Mouse (Mus musculus): ENCODE results near the gene Cpd.

Cpd gene

DNA sequence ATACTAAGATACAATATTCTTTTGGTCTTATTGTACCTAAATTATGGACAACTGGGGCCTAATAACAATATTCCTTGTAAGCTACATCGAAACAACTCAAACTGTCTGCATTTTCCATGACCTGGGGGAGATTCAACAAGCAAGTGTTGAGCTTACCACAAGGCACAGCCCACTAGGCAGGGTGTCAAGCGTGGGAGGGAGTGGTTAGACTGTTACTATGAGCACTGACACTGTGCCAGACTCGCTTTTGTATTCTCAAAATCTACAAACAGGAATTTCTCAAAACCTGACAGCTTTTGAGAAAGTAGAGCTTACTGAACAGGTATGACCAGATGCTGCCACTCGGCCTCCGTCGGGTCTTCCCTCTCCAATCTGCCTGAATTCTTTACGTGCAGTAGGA lies 55.5 kb downstream of the Cpd start:
- WGBS, result 78% methylated on average over 7 of the region's 7 CpGs

DNA sequence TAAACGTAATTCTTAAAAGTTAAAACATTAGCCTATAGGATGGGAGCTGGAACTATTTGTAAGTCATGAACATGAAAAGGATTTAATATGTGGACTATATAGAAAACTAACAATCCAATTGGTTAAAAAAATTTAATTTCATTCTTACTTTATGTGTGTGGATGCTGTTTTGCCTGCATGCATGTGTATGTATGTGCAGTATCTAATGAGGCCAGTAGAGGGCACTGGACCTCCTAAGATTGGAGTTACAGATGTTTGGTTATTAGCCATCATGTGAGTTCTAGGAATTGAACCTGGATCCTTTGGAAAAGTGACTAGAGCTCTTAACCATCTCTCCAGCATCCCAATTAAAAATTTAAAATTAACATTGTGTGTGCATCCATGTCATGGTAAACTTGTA lies 57.6 kb downstream of the Cpd start:
- WGBS, result 73% methylated on average over 1 of the region's 1 CpGs

DNA sequence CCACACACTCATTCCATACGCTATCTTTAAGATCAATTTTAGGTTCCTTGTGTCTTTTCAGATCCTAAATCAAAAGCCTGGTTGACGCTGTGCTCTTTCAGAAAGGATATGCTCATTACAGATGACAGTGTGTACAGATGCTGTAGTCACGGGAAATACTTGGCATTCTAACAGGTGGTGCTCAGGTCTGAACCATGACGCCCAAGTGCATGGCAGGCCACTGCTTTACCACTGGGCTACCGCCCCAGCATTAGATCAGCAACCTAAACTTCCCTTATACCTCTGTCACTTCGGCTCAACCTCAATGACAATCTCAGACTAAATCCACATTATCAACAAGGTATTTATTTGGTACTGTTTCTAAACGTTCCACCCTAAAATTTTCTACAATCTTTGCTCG lies 71.3 kb downstream of the Cpd start:
- 81% methylated on average over 8 of the region's 8 CpGs for WGBS

DNA sequence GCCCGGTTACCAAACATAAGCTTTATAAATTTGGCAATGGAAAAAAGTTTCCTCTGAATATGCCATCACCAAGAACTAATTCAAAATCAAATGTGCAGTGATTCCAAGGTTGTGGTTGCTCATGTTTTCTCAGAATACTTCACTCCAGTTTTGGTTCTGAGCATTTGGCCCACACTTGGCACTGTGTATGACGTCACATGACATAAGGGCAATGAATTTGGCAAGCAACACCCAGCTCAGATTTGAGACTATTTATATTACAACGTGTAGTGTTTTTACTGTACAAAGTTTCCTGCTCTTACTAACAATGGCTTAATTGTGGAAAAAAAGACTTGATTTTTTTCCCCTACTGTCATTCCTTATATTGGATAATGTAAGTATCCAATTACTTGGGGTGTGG lies 73.0 kb downstream of the Cpd start:
- WGBS, result 26% methylated on average over 3 of the region's 3 CpGs

DNA sequence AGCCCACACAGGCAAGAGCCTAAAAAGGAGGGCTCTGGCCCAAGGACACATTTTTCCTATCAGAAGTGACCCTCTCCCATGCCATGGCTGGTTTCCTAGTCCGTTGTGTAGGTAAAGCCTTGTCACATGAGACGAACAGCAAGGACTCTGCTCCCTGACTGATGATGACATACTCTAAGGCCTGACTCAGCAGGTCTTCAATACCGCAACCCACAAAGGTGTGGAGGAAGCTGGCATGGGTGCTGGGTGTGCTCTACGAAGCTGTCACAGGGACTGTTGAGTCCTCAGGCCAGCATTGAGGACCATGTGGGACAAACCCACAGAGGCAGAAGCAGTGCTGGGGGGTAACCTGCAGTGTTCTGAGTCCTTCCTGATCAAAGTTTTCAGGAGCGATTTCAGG lies 76.3 kb downstream of the Cpd start:
- WGBS, result 91% methylated on average over 5 of the region's 5 CpGs

DNA sequence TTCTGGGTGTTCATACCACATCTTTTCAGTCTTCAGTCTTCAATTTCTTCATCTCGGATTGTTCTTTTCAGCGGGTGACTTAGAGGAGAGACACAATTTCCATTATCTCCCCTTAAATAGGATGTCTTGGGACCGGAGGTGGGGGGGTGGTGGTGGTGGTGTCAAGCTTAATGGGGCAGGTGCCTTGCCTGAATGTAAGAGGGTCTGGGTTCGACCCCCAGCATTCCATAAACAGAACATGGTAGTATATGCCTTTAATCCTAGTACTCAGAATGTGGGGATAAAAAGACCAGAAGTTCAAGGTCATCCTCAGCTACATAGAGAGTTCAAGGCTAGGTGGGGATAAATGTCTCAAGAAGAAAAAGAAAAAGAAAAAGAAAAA lies 83.1 kb downstream of the Cpd start:
- 12% methylated on average over 4 of the region's 4 CpGs for WGBS

DNA sequence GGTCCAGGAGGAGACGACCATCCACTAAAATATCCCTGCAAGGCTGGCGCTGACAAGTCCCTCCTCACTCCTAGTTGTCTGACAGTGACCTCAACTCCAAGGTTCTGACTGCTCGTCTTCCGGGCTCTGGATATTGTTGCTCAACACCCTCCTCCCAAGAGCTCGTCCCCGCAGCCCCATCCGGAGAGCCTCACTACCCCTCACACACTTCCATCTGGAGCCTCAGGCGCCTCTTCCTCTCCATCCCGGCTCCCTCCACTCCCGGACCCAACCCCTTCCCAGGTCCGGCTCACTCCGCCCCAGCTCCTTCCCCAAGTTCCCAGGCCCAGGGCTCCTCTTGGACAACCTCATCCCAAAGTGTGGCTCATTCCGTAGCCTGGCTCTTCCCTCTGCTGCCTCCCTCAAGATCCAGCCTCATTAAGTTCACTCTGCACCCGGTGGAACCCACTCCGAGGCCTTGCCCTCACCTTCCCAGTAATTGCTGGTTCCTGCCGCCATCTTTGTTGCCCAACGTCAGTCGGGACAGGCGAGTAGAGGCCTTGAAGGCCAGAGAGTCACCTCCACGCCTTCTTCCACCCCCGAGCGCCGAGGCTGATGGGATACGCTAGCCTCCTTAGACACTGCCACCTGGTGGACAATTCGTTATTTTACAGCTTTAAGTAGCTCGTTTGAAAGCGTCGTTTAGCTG lies 83.6 kb downstream of the Cpd start, which contains the start of gene Gosr1:
Gene Gosr1, minus strand, starts transcription at position 527 of the 688 bp plus-strand sequence.
- under 1% methylated on average over 28 of the region's 28 CpGs for WGBS

DNA sequence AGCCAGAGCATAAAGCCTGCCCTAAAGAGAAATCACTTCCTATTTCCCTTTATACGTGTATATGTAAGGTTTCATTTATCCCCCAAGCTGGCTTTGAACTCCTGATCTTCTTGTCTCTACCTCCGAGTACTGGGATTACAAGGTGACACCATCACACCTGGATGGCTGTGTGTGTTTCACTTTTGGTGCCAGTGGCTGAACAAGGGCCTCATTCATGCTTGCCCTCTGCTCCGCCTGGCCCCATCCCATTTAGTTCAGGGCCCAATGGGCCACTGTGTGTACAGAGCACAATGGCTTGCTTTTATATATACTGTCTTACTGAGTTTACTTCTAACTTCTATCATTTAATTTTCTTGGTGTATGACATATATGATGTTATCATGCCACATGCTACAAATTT lies 94.5 kb downstream of the Cpd start:
- WGBS, result 83% methylated on average over 3 of the region's 3 CpGs

DNA sequence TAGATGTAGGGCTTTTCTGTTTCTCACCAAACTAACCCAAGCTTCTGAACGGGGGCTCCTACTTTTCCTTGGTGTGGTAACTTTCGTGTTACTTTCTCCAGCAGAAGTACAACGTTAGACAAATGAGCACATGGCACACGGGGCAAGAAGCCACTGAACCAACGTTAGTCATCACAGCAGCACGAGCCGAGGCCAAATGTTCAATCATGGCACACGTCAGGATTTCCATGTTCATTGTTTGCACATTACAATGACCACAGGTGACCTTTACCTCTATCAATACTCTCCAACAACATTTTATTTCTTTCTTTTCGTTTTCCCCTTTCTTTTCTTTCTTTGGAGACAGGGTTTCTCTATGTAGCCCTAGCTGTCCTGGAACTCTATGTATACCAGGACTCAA lies 98.0 kb downstream of the Cpd start:
- WGBS, result 81% methylated on average over 9 of the region's 9 CpGs

DNA sequence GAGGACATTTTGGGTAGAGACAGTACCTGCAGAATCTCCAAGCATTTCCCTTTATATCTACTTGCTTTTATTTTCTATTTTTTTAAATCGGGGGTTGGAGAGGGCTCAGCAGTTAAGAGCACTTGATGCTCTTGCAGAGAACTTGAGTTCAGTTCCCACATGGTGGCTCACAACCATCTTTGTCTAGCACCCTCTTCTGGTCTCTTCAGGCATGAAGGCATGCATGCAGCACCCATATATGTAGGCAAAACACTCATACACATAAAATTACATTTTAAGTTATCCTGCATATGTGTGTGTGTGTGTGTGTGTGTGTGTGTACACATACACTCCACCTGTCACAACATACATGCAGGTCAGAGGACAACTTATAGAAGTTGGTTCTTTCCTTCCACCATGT lies 100.9 kb downstream of the Cpd start:
- WGBS, result 100% methylated on average over 1 of the region's 1 CpGs

DNA sequence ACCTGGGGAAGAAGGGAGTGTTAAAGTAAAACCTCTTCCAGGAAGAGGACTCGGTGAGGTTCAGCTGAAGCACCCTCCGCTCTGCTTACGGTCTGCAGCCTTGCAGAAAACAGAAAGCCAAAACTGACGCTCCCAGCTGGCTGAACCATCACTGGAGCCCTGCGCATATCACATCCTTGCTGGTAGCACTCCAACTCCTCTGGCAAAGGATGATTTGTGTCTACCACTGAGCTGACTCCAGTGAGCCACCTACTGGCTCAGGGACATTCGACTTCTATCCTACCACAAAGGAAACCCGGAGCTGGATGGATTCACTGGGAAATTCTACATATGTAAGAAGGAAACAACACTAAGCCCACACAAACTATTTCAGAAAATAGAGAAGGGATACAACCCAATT lies 102.3 kb downstream of the Cpd start:
- WGBS, result 27% methylated on average over 7 of the region's 7 CpGs

DNA sequence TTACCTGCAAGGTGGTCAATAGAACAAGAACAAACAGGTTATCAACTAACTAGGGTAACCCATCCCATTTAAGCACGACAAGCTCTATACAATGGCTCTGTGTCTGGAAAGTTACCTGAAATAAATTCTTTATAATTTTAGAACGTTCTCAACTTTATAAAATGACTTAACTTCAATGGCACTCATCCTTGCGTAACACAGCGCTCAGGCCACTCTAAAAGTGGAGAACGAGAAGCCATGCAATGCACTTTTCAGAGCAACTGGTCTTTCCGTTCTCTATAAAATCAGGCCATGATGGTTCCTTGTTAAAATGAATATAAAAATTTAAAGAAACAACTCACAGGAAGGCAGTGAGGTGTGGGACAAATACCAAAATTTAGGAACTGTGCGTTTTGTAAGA lies 104.3 kb downstream of the Cpd start:
- 93% methylated on average over 7 of the region's 7 CpGs for WGBS

DNA sequence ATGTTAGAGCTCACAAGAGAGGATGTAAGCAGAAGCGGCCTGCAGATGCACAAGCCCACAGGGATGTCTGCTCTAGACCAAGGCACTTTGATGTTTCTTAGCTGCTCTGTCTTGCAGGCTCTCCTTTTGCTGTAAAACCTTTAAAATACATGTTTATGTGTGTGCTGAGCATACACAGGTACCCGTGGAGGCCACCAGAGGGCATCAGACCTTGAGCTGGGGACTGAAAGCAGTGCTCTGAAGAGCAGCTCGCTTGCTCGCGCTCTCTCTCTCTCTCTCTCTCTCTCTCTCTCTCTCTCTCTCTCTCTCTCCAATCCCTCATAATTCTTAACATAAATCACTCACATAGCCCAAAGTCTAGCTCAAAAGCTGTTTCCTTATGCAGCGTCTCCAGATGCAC lies 107.7 kb downstream of the Cpd start:
- 80% methylated on average over 6 of the region's 6 CpGs for WGBS

DNA sequence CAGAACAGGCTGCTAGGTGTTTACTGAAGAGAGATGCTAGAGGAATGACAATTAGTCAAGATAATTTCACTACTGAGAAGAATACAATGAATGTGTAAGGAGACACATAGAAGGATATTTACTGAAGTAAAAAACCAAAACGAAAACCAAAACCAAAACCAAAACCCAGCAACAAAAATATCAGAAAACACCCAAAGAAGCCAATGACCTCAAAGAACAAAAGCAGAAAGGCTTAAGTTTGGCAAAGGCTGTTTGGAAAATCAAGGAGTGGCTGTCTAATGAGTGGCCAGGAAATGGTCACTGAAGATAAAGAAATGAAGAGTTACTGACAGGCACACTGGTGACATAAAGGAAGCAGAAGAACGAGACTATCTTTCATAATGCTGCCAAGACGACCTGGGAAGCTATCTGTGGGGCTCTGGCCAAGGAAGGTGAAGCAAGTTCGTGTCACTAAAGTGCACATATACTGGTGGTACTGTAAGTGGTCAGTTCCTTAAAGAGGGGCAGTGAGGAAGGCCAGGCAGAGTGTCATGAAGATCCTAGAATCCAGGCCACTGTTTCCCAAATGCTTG lies 111.0 kb downstream of the Cpd start:
- WGBS, result 66% methylated on average over 4 of the region's 4 CpGs

DNA sequence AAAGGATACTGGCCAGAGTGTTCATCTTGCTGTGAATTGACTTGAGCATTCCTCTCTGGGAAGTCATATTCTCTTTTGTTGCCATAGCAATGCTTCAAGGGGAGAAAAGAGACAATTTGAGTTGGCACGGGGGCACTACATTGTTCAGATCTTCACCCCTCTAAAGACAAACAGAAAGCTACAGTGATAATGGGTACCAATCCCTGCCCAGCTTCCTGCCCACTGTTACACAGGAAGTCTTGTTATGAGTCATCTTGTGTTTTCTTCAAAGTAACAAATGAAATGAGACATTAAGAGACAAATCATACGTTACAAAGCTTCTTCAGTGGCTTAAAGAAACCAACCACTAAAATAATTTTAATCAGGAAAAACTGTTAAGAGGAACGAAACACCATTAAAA lies 112.3 kb downstream of the Cpd start:
- 63% methylated on average over 3 of the region's 3 CpGs for WGBS

DNA sequence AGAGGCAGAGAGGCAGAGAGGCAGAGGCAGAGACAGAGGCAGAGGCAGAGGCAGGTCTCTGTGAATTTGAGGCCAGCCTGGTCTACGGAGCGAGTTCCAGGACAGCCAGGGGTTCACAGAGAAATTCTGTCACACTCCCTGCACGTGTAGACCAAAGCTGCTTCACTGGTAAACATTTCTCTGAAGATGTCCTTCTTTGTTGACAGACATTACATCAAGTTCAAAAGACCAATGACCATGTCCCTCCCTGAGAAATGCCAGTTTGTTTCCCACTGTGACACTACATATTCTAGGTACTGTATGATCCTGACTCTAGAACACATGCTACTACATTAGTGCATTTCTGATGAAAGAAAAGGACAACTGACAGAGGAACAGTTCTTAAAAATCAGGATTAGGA lies 116.2 kb downstream of the Cpd start:
- WGBS, result 85% methylated on average over 3 of the region's 3 CpGs

Data from cerebral cortex, adult 2 months (tissue).